Mouse (Mus musculus): ENCODE results near the gene Ggps1. TPM values are rescaled to one million over a fixed set of nuclear protein-coding genes. Genes with fewer than 3 reads are reported as not detected.
"Not testable (repeated sequence)": the region's sequence is repeated elsewhere in the genome, so short reads cannot be mapped to it uniquely, and the experiment has no call there.

Gene Ggps1
- polyA plus RNA-seq, 1 experiment from 2014 or later: 58.7 TPM

GRCm38 (mm10) chr13:14063942-14064271, 619 bp upstream of the Ggps1 start:
- peaks cover 41% of the 10 kb centered on the region for H3K36me3 ChIP-seq
- DNase-seq (ENCODE audit: low spot score): no peak
- peaks cover 28% of the 10 kb centered on the region for H3K4me1 ChIP-seq
- peak overlapping the region; percentile 98 for H3K27ac ChIP-seq (replicated peaks)
- H3K27me3 ChIP-seq (ENCODE audit: low read depth, poor library complexity, severe bottlenecking): no peaks in the 10 kb centered on the region
- WGBS: 0% methylated on average over 23 of the region's 31 CpGs
- no peaks in the 10 kb centered on the region for H3K9me3 ChIP-seq (replicated peaks)
- H3K4me3 ChIP-seq: peak overlapping the region; percentile 98

GRCm38 (mm10) chr13:14062209-14063012, 877 bp downstream of the Ggps1 start:
- Histone ChIP-seq H3K36me3 (peaks cover 33% of the 10 kb centered on the region), H3K9me3 (replicated peaks) (no peaks in the 10 kb centered on the region), H3K27ac (replicated peaks) (peak overlapping the region; percentile 91), H3K4me1 (peaks cover 28% of the 10 kb centered on the region), H3K4me3 (peak overlapping the region; percentile 98), H3K27me3 (ENCODE audit: low read depth, poor library complexity, severe bottlenecking) (no peaks in the 10 kb centered on the region)
- DNase-seq (ENCODE audit: low spot score): no peak
- WGBS: 8% methylated on average over 11 of the region's 11 CpGs

GRCm38 (mm10) chr13:14059582-14059981, 3.7 kb downstream of the Ggps1 start:
- no peak for DNase-seq (ENCODE audit: low spot score)
- Histone ChIP-seq H3K27me3 (ENCODE audit: low read depth, poor library complexity, severe bottlenecking) (no peaks in the 10 kb centered on the region), H3K4me1 (peaks cover 11% of the 10 kb centered on the region), H3K36me3 (peaks cover 50% of the 10 kb centered on the region), H3K9me3 (replicated peaks) (no peaks in the 10 kb centered on the region), H3K27ac (replicated peaks) (no peak overlapping the region), H3K4me3 (no peak overlapping the region)

GRCm38 (mm10) chr13:14056801-14057200, 6.5 kb downstream of the Ggps1 start:
- Histone ChIP-seq H3K27me3 (ENCODE audit: low read depth, poor library complexity, severe bottlenecking) (no peaks in the 10 kb centered on the region), H3K27ac (replicated peaks) (no peak overlapping the region), H3K4me1 (peaks cover 5% of the 10 kb centered on the region), H3K36me3 (peaks cover 78% of the 10 kb centered on the region), H3K9me3 (replicated peaks) (no peaks in the 10 kb centered on the region), H3K4me3 (no peak overlapping the region)
- DNase-seq (ENCODE audit: low spot score): no peak
- 93% methylated on average over 3 of the region's 3 CpGs for WGBS

- Histone ChIP-seq H3K9me3 (replicated peaks) (no peaks in the 10 kb centered on the region), H3K36me3 (peaks cover 79% of the 10 kb centered on the region), H3K4me3 (no peak overlapping the region), H3K27ac (replicated peaks) (no peak overlapping the region), H3K27me3 (ENCODE audit: low read depth, poor library complexity, severe bottlenecking) (no peaks in the 10 kb centered on the region), H3K4me1 (no peaks in the 10 kb centered on the region)
- 94% methylated on average over 1 of the region's 1 CpGs for WGBS
- DNase-seq (ENCODE audit: low spot score): no peak
Observed at GRCm38 (mm10) chr13:14049878-14050277, 13.4 kb downstream of the Ggps1 start.

GRCm38 (mm10) chr13:14044521-14044920, 18.8 kb downstream of the Ggps1 start:
- Histone ChIP-seq H3K27me3 (ENCODE audit: low read depth, poor library complexity, severe bottlenecking) (no peaks in the 10 kb centered on the region), H3K9me3 (replicated peaks) (no peaks in the 10 kb centered on the region), H3K4me3 (no peak overlapping the region), H3K36me3 (peaks cover 26% of the 10 kb centered on the region), H3K27ac (replicated peaks) (no peak overlapping the region), H3K4me1 (peaks cover 8% of the 10 kb centered on the region; the same call in 1 of the 2 replicates)
- WGBS: 85% methylated on average over 2 of the region's 2 CpGs
- no peak for DNase-seq (ENCODE audit: low spot score)

GRCm38 (mm10) chr13:14043851-14044250, 19.4 kb downstream of the Ggps1 start:
- Histone ChIP-seq H3K27me3 (ENCODE audit: low read depth, poor library complexity, severe bottlenecking) (no peaks in the 10 kb centered on the region), H3K36me3 (peaks cover 19% of the 10 kb centered on the region), H3K9me3 (replicated peaks) (no peaks in the 10 kb centered on the region), H3K27ac (replicated peaks) (no peak overlapping the region), H3K4me1 (peaks cover 10% of the 10 kb centered on the region), H3K4me3 (no peak overlapping the region)
- no peak for DNase-seq (ENCODE audit: low spot score)

GRCm38 (mm10) chr13:14040186-14040585, 23.1 kb downstream of the Ggps1 start:
- Histone ChIP-seq H3K9me3 (replicated peaks) (no peaks in the 10 kb centered on the region), H3K4me1 (peaks cover 18% of the 10 kb centered on the region), H3K27me3 (ENCODE audit: low read depth, poor library complexity, severe bottlenecking) (no peaks in the 10 kb centered on the region), H3K36me3 (peaks cover 10% of the 10 kb centered on the region; the same call in 1 of the 2 replicates), H3K27ac (replicated peaks) (peak overlapping the region; percentile 99; the same call in 1 of the 2 replicates), H3K4me3 (peak overlapping the region; percentile 82)
- DNase-seq (ENCODE audit: low spot score): no peak
- 77% methylated on average over 5 of the region's 5 CpGs for WGBS

GRCm38 (mm10) chr13:14039292-14039965, 23.9 kb downstream of the Ggps1 start, which contains the start of gene Tbce:
Tbce (minus strand) TSS chr13:14039638.
- Histone ChIP-seq H3K4me1 (peaks cover 18% of the 10 kb centered on the region), H3K9me3 (replicated peaks) (no peaks in the 10 kb centered on the region), H3K27me3 (ENCODE audit: low read depth, poor library complexity, severe bottlenecking) (no peaks in the 10 kb centered on the region), H3K4me3 (peak within 1 kb of the TSS; percentile 82), H3K27ac (replicated peaks) (peak within 1 kb of the TSS; percentile 99), H3K36me3 (peaks cover 10% of the 10 kb centered on the region; the same call in 1 of the 2 replicates)
- DNase-seq (ENCODE audit: low spot score): peak; percentile 89
- WGBS: under 1% methylated on average over 35 of the region's 35 CpGs

- DNase-seq (ENCODE audit: low spot score): no peak
- Histone ChIP-seq H3K27ac (replicated peaks) (peak overlapping the region; percentile 99), H3K36me3 (peaks cover 10% of the 10 kb centered on the region; the same call in 1 of the 2 replicates), H3K4me3 (peak overlapping the region; percentile 82), H3K27me3 (ENCODE audit: low read depth, poor library complexity, severe bottlenecking) (no peaks in the 10 kb centered on the region), H3K4me1 (peaks cover 18% of the 10 kb centered on the region), H3K9me3 (replicated peaks) (no peaks in the 10 kb centered on the region)
- WGBS: 2% methylated on average over 8 of the region's 8 CpGs
Observed at GRCm38 (mm10) chr13:14038911-14039291, 24.4 kb downstream of the Ggps1 start.

GRCm38 (mm10) chr13:14035875-14036630, 27.2 kb downstream of the Ggps1 start:
- H3K27me3 ChIP-seq (ENCODE audit: low read depth, poor library complexity, severe bottlenecking): no peaks in the 10 kb centered on the region
- no peaks in the 10 kb centered on the region for H3K9me3 ChIP-seq (replicated peaks)
- no peak overlapping the region for H3K4me3 ChIP-seq
- peaks cover 18% of the 10 kb centered on the region for H3K4me1 ChIP-seq
- no peak for DNase-seq (ENCODE audit: low spot score)
- WGBS: 93% methylated on average over 11 of the region's 11 CpGs
- H3K36me3 ChIP-seq: peaks cover 10% of the 10 kb centered on the region; the same call in 1 of the 2 replicates
- H3K27ac ChIP-seq (replicated peaks): no peak overlapping the region

GRCm38 (mm10) chr13:14035352-14035751, 27.9 kb downstream of the Ggps1 start:
- peaks cover 16% of the 10 kb centered on the region for H3K4me1 ChIP-seq
- 90% methylated on average over 3 of the region's 3 CpGs for WGBS
- not testable (repeated sequence) for H3K27me3 ChIP-seq (ENCODE audit: low read depth, poor library complexity, severe bottlenecking); H3K4me3 ChIP-seq; DNase-seq (ENCODE audit: low spot score); H3K36me3 ChIP-seq; H3K9me3 ChIP-seq (replicated peaks); H3K27ac ChIP-seq (replicated peaks)

- no peak overlapping the region for H3K4me3 ChIP-seq
- peaks cover 9% of the 10 kb centered on the region for H3K4me1 ChIP-seq
- H3K27ac ChIP-seq (replicated peaks): no peak overlapping the region
- H3K36me3 ChIP-seq: peaks cover 12% of the 10 kb centered on the region
- DNase-seq (ENCODE audit: low spot score): no peak
- H3K27me3 ChIP-seq (ENCODE audit: low read depth, poor library complexity, severe bottlenecking): no peaks in the 10 kb centered on the region
- no peaks in the 10 kb centered on the region for H3K9me3 ChIP-seq (replicated peaks)
Observed at GRCm38 (mm10) chr13:14034073-14034348, 29.3 kb downstream of the Ggps1 start.

Measured in midbrain, embryonic 10.5 days (tissue).